Mouse (Mus musculus): ENCODE measurements around the gene Kcna2.

DNA sequence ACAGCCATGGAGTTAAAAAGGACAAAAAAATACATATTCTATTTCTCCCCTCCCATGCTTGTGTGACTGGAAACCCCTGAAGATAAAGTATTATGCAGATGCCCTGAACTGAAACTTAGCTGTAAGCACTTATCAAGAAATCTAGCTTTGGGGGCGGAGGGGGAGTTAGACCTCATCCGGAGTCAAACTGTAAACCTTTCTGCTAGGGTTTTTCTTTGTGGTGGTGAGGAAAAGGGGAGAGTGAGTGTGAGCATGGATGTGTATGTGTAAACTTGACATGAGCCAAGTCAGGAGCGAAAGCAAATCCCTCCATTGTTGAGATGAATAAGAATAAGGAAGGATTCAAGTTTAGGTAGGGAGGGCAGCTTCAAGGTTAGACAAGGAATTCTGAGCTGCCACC lies 20.1 kb upstream of the Kcna2 start:
- TF ChIP-seq CTCF (conservative IDR thresholded peaks at IDR 0.05; ENCODE audit: low read length) (no peak), POU5F1 (IDR thresholded peaks at IDR 0.05; ENCODE audit: borderline replicate concordance, low read length) (no peak), NANOG (IDR thresholded peaks at IDR 0.05; ENCODE audit: borderline replicate concordance, low read length) (no peak)

Data from E14TG2a.4 (cell line).